Mouse (Mus musculus): ENCODE results near the gene Adgrd1. TPM values are rescaled to one million over a fixed set of nuclear protein-coding genes. Genes with fewer than 3 reads are reported as not detected.

Adgrd1 gene
- total RNA-seq, 2 experiments from 2014 or later: 2.1 to 2.9 TPM

- no peak for DNase-seq (ENCODE audit: low spot score in 2 of 2)
These were observed 131.6 kb downstream of the Adgrd1 start for GRCm38 (mm10) chr5:129228171-129228570.

GRCm38 (mm10) chr5:129233301-129233700 is 136.8 kb downstream of the Adgrd1 start:
- intact Hi-C loops (cut with DNase I): no loop called here
- DNase-seq (ENCODE audit: low spot score in 2 of 2): no peak

More at GRCm38 (mm10) chr5:129228171-129228570, 131.6 kb downstream of the Adgrd1 start:
- intact Hi-C loops (cut with DNase I): no loop called here

GRCm38 (mm10) chr5:129233881-129234432 is 137.4 kb downstream of the Adgrd1 start:
- intact Hi-C loops (cut with DNase I): no loop called here
- no peak for DNase-seq (ENCODE audit: low spot score in 2 of 2)

- no peak for DNase-seq (ENCODE audit: low spot score in 2 of 2)
- intact Hi-C loops (cut with DNase I): no loop called here
These were observed 139.8 kb downstream of the Adgrd1 start for GRCm38 (mm10) chr5:129236366-129236765.

GRCm38 (mm10) chr5:129241865-129242264 is 145.3 kb downstream of the Adgrd1 start:
- no peak for DNase-seq (ENCODE audit: low spot score in 2 of 2)
- intact Hi-C loops (cut with DNase I): no loop called here

GRCm38 (mm10) chr5:129242265-129242664 is 145.7 kb downstream of the Adgrd1 start:
- intact Hi-C loops (cut with DNase I): no loop called here
- no peak for DNase-seq (ENCODE audit: low spot score in 2 of 2)

- DNase-seq (ENCODE audit: low spot score in 2 of 2): no peak
- intact Hi-C loops (cut with DNase I): no loop called here
These were observed 146.6 kb downstream of the Adgrd1 start for GRCm38 (mm10) chr5:129243120-129243519.

GRCm38 (mm10) chr5:129244392-129244791 is 147.8 kb downstream of the Adgrd1 start:
- intact Hi-C loops (cut with DNase I): no loop called here
- no peak for DNase-seq (ENCODE audit: low spot score in 2 of 2)

- intact Hi-C loops (cut with DNase I): no loop called here
These were observed 152.5 kb downstream of the Adgrd1 start for GRCm38 (mm10) chr5:129249080-129249479.

More at GRCm38 (mm10) chr5:129249080-129249479, 152.5 kb downstream of the Adgrd1 start:
- no peak for DNase-seq (ENCODE audit: low spot score in 2 of 2)

Other genes with a start within 250 kb of the Adgrd1 start
- gene Rimbp2, start 143.3 kb upstream of the Adgrd1 start, total RNA-seq (2021): 100 to 1,000 TPM; 135 to 155 TPM
- gene Stx2, start 88.2 kb upstream of the Adgrd1 start, total RNA-seq (2021): 10 to 100 TPM; 23.4 to 23.9 TPM
- 100 to 1,000 TPM; 146 to 149 TPM for gene Ran, start 76.7 kb upstream of the Adgrd1 start, total RNA-seq (2021)